Mouse (Mus musculus): Measurements from ENCODE around the gene Tnfrsf13c.

GRCm38 (mm10) chr15:82172648-82173047, 51.5 kb downstream of the Tnfrsf13c start:
- no peak for TF ChIP-seq EP300 (IDR thresholded peaks at IDR 0.05; ENCODE audit: low read depth)
- TF ChIP-seq CTCF (IDR thresholded peaks at IDR 0.05; ENCODE audit: low read depth): no peak
